Mouse (Mus musculus): ENCODE measurements around the gene Aqr.
A peak's percentile ranks its signal among the peaks of the same experiment; 100 is the strongest.
"Not testable (repeated sequence)": the region's sequence is repeated elsewhere in the genome, so short reads cannot be mapped to it uniquely, and the experiment has no call there.

The Aqr gene

DNA sequence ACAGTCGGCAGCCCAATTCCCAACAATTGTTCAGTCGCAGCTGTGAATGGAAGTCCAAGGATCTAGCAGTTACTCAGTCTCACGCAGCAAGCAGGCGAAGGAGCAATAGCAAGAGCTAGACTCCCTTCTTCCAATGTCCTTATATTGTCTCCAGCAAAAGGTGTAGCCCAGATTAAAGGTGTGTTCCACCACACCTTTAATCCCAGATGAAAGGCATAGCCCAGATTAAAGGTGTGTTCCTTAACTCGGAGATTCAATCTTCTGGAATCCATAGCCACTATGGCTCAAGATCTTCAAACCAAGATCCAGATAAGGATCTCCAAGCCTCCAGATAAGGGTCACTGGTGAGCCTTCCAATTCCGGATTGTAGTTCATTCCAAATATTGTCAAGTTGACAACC lies at the start of gene Aqr:
TSS of gene Aqr (minus strand) at position 101 of the 400 bp plus-strand sequence.
- DNase-seq (ENCODE audit: low read depth, low spot score): not testable (repeated sequence)

DNA sequence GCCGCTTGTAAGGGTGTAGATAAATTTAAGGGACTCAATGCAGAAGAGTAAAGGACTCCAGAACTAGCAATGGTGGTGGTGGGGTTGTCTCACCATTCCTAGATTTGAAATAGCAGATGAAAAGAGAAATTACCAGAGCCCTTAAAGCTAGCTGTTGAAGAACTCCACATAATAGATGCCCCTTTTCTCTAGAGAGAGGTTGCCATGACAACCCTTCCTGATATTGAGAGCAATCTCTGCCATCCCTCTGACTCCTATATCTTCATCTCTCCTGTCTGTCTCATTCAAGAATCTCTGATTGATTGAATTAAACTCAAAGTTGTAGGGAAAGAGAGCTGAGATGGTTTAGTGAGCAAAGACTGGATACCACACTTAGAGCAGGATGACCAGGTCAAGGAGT lies 49.7 kb upstream of the Aqr start:
- DNase-seq (ENCODE audit: low read depth, low spot score): no peak

DNA sequence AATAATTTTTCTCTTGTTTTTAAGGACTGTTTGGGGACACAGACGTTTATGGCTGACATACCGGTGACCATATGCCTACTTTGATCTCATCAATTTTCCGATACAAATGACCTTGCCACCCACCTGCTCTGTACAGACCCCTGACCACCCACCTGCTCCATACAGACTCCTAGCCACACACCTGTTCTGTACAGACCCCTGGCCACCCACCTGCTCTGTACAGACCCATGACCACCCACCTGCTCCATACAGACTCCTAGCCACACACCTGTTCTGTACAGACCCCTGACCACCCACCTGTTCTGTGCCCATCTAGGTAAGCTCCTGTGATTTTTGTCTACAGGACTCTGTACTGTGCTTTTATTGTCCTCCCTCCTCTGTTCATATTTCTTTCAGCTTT lies 48.8 kb upstream of the Aqr start:
- no peak for DNase-seq (ENCODE audit: low read depth, low spot score)

DNA sequence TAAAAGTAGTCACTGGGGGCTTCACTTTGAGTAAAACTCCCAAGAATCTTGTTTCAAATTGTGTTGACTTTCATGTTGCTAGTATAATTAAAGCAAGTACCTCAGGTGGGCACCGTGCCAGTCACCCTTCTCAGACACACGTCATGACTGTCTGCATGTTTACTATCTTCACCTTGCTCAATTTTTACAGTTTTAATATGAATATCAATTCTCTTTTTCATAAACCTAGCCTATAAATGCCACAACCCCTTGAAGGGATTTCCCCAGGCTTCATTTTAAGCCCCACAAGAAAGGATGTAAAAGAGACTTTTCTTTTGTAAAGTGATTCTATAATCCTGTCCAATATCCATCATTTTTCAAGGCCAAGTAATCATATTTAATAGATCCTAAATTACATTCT lies 44.4 kb upstream of the Aqr start:
- no peak for DNase-seq (ENCODE audit: low read depth, low spot score)

DNA sequence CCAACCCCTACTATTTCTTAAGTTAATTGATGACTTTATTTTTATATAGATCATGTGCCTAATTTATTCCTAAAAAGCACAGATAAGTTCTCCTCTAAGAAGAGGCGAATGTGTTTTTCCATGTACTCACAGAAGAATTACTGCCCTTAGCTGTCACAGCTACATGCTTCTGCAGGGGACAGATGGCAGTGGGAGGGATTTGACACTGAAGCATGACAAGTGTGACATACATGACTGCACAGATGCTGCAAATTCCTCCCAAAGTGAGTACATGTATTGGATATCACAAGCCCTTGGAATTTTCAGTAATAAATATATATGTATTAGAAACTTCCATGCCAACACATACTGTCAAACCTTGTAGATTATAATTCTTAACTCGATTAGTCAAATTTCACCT lies 41.8 kb upstream of the Aqr start:
- DNase-seq (ENCODE audit: low read depth, low spot score): no peak

DNA sequence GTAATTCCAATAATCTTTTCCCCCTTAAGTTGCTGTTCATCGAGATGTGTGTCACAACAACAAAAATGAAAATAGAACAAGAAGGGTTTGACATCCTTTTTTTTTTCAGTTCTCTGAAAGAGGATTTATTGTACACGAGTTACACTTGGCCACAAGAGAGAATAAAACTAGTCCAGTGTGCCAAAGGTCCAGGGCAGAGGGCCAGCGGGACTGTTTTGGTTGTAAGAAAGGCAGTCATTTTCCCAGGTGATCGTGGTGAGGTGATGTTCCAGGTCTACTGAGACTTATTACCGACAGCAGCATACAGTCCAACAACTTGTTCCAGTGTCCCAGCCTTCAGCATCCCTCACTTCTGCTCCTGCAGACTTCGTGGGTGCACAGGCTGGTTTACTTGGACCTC lies 18.2 kb upstream of the Aqr start:
- DNase-seq (ENCODE audit: low read depth, low spot score): no peak

DNA sequence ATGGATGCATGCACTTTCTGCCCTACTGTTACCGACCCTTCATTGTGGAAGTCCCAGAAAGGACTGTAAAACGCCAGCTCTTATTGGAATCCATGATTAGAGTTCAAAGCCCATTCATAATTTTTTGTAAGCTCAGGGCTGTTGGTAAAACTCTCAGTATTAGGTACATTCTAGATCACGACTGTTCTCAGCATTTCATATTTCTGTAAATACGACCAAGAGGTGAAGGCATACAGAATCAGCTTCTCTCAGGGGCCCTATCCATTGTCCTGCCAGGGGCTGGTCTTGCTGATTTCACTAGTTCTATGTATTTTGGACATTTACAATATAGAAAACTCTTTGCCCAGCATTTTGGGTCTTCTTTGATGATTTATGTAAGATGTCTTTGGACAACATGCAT lies 14.8 kb upstream of the Aqr start:
- DNase-seq (ENCODE audit: low read depth, low spot score): no peak

DNA sequence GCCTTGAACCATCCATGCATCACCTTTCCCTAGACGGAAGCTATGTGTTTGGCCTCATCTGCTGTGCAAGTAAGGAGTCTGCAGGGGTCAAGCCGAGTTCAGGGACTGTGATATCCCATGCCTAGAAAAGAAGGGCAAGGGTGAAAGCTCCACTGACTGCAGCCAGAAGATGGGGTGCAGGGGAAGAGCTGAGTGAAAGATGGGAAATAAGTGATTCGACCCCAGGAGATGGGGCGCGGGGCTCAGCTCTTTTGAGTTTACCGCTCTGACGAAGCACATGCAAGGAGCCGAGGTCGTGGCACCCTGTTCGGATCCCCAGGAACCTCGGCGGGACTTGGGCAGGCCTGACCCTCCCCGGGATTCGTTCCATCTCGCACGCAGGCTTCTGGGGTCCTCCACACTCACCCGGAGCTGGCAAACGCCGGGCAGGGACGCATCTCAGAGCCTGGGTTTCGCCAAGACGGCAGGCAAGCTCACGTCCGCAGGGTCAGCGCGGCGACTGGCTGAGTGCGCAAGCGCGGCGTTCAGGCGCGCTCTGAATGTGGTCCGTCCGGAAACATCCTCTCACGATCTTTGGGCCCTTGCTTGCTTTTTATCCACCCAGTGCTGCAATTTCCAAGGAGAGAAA lies 14.2 kb upstream of the Aqr start, which contains the start of gene Zfp770:
TSS of gene Zfp770 (minus strand) at position 538 of the 628 bp plus-strand sequence.
- peak; percentile 52 for DNase-seq (ENCODE audit: low read depth, low spot score)

DNA sequence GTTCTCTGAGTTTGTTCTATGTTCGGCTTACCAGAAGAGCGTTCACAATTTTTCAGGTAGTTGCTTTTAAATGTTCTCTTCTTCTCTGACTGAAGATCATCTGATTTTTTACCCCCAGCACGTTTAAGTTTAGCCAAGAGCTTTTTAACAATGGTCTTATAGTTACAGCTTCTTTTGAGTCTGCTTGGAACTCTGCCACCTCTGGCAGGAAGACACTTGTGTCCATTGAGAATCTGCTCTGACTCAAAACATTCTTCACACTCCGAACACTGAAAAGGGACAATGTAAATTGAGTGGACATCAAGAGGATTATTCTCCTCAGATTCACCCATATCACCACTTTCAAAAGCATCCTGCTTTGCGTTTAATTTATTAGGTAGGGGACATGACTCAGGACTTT lies 9.6 kb upstream of the Aqr start:
- DNase-seq (ENCODE audit: low read depth, low spot score): no peak

DNA sequence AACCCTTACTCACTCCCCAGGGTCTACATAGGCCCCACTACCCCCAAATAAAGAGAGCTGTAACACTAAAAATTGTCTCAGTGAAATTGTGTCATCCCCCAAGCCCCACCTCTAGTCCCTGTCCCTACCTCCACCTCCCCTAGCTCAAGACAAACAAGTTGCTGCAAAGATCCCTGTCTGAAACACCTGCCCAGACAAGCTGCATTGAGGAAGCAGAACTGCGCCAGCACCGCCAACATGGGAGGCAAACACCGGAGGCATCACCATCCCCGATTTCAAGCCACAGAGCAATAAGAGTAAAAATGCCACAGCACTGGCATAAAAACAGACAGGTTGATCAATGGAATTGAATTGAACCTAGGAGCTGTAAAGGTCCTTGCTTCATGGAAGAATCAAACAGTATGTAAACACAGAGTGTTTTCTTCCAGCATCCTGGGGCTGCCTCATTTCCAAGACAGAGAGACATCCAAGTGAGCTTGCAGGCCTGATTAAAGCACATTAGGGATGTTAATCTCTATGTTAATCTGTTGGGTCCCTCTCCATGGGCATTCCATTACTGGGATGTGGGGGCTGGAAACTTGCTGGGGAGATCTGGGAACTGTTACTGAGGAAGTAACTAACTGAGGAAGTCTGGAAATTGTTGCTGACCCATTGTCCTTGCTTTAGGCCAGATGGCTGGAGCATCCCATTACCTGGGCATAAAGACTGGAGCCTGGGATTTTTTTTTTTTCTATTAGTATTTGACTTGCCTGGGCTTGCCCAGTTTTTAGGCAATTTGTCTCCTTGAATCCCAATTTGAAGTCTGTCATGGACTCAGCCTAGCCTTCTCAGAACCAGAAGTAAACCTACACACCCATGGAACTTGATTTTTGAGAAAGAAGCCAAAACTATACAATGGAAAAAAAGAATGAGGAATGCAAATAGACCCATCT lies 8.8 kb downstream of the Aqr start:
- no peak for DNase-seq (ENCODE audit: low read depth, low spot score)

DNA sequence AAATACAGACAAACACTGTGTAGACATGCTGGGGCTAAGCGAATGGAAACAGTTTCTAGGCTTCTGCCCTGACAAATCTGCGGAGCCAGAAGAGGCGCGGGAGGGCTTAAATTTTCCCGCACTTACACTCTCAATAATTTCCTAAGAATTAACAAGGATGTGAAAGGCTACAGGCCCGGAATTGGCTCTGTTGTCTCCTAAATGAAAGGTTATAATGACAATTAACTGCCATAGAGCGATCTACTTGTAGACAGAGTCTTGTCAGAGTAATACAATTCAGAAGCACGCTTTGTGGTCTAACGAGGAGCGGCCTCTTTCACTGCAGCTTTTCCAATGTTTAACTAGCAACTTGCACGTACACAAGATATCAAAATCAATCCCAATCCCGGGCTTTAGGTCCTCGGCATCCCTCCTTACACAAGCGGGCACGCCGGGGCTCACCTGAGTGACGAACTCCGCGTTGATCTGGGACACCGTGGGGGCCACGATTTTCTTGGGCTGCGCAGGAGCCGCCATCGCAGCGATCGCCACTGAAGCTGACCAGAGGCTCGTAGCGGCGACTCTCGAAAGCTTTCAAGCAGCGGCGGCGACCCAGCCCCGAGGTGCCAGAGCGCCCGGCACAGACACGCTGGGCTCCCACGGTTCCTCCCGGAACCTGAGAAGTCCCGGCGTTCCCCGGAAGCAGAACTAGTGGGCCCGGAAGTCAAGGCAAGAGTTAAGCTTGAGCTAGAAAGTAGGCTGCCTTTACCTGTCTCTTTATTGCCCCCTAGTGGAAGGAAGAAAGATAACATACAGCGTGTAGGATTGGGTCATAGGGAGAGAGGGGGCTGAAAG lies 12.0 kb downstream of the Aqr start:
- peak; percentile 64 for DNase-seq (ENCODE audit: low read depth, low spot score)

DNA sequence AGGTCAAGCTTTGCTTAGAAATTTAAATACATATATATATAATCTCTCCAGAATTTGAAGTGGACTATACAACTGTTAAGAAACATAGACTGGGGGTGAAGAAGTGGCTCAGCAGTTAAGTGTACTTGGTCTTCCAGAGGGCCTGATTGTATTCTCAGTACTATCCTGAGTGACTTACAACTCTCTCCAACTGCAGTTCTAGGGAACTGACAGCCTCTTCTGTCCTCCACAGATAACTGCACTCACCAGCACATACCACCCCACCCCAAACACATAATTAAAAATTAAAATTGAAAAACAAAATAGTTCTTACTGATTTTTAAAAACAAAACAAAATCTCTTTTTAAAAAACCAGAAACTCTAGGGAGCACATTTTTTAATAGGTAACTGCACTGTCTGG lies 13.6 kb downstream of the Aqr start:
- no peak for DNase-seq (ENCODE audit: low read depth, low spot score)

DNA sequence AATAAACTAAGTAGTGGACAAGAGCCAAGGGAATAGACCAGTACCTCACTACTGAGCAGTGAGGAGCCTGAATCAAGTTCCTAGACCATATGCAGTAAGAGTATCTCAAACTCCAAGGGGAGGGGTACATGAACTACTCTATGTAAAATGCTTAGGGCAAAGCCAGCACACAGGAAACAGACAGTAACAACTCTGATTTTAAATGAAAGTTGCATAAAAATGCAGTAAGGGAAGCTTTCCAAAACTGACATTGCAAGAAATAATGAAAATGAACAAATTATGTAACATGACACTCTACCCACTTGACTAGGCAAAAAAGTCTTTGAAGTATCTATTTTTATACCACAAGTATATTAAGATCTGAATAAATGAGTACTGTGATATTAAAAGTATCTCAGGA lies 19.0 kb downstream of the Aqr start:
- DNase-seq (ENCODE audit: low read depth, low spot score): no peak

DNA sequence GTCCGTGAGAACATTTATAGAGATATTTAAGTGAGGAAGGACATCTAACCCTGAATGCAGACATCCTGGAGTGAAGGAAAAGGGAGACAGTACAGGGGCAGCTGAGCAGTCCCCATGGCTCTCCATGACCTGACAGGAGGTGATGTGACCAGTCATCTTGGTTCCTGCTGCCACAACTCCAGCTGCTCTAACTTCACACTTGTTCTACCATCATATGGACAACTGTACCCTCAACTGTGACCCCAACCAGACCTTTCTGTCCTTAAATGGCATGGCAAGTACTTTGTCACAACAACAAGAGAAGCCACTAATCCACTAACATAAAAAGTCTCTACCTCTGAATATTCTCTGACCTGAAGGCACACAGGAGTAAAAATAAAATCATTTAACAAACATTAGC lies 24.8 kb downstream of the Aqr start:
- no peak for DNase-seq (ENCODE audit: low read depth, low spot score)

DNA sequence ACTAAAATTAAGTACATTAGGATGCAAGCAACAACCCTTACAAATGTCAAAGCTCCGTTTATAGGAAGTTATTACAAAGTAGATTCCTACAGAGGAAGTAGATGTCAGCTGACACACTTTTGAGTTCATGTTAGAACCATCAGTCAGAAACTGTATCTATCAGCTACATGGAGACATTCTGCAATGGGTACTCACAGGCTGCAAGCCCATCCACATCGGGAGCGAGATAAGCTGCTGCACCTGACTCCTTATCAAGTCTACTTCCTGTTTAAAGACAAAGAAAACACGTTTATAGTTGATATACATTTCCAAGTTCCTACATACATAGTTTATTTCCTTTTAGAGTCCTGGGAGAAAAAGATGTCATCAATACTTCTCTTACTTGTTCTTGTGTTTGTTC lies 29.5 kb downstream of the Aqr start:
- no peak for DNase-seq (ENCODE audit: low read depth, low spot score)

DNA sequence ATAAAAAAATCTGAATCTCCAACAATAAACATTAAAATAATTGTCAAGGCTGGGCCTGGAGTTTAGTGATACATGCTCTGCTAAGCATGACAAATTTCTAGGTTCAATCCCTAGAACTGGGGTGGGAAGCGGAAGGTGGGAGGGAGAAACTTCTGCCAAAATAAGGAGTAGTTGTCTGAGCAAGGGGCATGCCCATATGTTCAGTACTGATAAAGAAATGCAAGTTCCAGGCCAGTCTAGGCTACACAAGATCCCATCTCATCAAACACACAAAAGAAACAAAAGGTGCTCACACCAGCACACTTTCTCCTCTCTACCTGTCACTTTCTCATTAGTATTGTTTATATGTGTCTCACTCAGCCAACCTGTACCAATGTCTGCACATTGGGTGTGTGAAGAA lies 30.2 kb downstream of the Aqr start:
- DNase-seq (ENCODE audit: low read depth, low spot score): no peak

DNA sequence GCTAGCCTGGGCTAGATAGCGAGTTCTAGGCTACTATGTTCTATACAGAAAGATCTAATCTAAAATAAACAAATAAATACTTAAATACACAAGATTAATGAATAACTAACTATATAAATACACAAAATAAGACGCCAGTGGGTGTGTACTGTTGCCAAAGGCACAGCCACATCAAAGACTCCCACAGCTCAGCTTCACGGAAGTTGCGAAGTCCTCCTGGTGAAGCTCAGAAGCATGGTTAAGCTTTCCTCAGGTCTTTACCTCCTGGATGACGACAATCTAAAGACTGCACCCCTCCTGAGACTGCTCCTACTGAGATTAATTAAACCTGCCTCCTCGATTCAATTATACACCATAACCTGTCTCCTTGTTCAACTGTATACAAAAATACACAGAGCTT lies 33.6 kb downstream of the Aqr start:
- DNase-seq (ENCODE audit: low read depth, low spot score): no peak

DNA sequence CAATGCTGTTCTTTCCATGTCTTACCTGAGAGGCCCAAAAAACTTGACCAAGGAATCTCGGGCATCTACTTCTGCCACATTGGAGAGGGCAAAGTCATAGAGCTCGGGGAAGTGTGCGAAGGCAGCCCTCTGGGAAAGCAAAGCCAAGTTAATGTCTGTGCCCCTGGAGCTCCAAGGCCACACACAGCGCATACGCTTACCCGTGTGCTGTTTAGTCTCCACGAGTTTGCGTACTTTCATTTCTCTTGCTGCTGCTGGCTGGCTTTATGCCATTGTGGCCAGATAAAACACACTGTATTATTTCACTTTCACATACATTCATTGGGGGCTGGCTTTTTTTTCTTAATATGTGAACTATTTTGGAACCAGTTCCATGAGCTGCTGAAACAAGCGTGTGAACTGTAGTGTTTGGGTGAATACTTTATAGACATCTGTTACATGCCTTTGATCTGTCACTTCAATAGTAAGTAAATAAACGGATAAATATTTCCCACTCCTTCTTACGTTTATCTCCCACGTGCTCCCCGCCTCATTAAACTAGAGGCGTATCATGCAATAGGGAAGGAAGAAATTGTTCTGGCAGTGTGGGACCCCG lies 39.9 kb downstream of the Aqr start:
- no peak for DNase-seq (ENCODE audit: low read depth, low spot score)

DNA sequence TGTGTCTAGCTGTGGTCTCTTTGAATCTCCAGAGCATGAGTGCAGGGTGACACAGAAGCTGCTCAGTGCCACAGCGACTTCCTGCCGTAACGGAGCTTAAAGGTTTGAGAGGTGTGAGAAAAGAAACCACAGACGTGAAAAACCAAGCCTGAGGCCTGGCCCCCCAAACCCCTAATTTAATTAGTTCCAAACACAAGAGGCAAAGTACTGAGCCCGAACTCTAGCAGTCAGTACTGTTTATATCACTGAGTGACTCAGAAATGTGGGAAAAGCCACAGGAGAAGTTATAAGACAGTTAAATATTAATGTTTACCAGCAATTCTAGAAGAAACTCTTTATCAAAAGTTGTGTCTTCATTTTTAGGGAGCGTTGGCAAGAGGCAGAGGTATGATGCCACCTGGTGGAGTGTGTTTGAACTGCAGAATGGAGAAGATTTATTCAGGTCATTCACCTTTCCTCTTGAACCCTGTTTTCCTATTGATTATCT lies 41.5 kb downstream of the Aqr start:
- peak; percentile 14 for DNase-seq (ENCODE audit: low read depth, low spot score)

DNA sequence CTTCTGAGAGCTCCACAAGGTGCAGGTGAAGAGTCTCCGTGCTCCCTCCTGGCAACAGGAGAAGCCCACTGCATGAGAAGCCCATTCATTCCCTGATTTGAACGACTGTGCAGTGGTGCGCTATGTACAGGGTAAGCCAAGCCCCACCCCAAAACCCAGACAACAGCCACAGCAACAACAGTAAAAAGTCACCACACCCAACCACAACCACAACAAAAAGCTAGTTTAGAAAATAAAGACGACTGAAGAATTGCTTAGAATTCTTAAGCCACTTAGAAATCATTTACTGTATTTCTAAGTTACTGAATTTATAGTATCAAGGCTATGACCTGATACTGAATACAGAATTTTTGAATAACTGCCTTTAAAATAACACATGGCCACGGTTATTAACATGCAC lies 41.9 kb downstream of the Aqr start:
- DNase-seq (ENCODE audit: low read depth, low spot score): no peak

DNA sequence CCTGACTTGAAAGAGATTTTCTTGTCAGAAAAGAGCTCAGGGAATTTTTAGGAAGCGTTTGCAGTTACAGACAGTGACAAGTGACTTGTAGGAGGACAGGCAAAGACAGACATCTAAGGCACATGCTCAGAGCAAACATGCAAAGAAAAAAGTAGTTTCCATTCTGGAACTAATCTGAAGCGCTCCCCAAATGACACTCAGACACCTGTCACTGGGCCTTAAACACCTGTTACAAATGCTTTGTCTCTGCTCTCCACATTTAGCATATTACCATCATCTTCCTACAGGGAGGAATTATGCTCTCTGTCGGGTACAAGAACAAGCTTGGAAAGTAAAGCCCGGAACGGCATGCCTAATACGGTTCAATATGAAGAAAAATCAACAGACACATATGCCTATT lies 43.0 kb downstream of the Aqr start:
- DNase-seq (ENCODE audit: low read depth, low spot score): no peak

DNA sequence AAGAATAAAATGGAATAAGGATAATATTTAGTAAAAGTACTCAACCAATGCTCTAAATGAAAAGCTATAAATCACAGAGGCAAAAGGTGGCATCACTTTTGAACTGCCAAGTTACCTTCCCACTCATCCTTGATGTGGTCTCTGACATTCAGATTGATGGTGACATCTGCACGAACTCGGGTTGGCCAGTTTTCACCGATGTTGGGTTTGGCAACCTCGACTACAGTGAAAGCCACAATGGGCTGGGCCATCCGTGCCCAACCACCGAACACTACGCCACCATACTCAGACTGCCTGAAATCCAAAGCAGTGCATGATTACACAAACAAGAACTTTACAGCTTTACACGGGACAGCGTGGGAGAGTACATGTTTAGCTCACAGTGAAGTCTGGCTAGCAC lies 50.1 kb downstream of the Aqr start:
- no peak for DNase-seq (ENCODE audit: low read depth, low spot score)
